Mouse (Mus musculus) duodenum, adult 2 months (tissue): Measurements from ENCODE around the gene A230072I06Rik. TPM values are rescaled to one million over a fixed set of nuclear protein-coding genes. Genes with fewer than 3 reads are reported as not detected.

ENCODE experiments used
- polyA plus RNA-seq: library from polyadenylated mRNA; depleted of rRNA; stranded (reverse); fragments of >200 nt; gene quantifications from 2 replicates; pipeline ENCODE4 v1.2.3, GENCODE M21; 2012; ENCODE audit warnings: low replicate concordance; rRNA removed

Gene A230072I06Rik
- not detected in 2 replicates for polyA plus RNA-seq

DNA sequence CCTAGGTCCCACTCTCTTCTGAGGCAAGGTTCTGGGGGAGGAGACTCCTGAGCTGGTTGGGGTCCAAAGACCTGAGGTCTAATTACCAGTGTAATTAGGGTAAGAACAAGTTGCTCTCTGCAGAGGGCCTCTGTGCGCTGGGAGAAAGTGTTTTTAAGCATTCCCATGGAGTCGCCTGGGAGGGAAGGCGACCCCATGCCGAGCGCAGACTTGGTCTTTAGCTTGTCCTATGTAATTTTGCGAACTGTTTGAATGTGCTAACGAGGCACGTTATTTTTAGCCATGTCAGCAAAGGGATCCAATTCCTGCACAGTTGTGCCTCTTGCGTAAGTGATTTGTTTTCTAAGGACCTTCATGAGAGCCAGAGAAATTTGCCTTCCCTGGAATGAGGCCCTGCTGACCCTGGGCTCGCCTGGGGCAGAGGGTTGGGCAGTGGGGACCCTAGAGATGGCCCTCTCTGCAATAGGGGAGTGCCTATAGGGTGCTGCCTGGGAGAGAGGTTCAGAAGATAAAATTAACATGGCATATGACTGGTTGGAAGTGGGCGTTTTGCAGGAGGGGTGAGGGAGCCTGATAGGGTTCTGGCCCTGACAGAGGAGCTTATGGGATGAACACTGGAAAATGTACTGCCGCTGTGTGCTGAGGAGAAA is at the start of gene A230072I06Rik:
TSS of gene A230072I06Rik (plus strand) at position 157 of the 650 bp plus-strand sequence.

Other genes starting within 250 kb of the A230072I06Rik start
- not detected in 2 replicates for gene Sox1, start 116.5 kb downstream of the A230072I06Rik start, polyA plus RNA-seq